Mouse (Mus musculus): ENCODE results near the gene C2cd4b.

DNA sequence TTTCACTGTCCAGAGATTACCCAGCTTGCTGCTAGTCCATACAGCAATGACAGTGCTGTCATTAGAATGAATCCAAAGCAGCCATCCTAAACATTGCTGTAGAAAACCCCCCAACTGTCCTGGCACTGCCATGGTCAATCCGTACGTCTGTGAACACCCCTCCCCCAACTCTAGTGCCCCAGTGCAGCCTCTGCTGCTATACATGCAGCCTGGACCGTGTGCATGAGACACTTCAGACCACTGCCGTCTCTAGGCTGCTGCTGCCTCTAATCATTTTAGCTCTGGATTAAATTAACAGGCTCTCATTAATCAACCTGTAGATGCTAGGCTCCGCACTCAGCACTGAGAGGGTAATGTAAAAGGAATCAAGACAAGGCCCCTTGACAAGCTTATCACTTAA, 47.8 kb downstream of the C2cd4b start:
- TF ChIP-seq CTCF (IDR thresholded peaks at IDR 0.05; ENCODE audit: low read depth), result no peak
- TF ChIP-seq EP300 (IDR thresholded peaks at IDR 0.05; ENCODE audit: low read depth), result no peak
